Mouse (Mus musculus) activated CD4-positive, CD25-positive, alpha-beta regulatory T cell (primary cell): ENCODE data around the gene Adamts1. TPM values are rescaled to one million over a fixed set of nuclear protein-coding genes. Genes with fewer than 3 reads are reported as not detected.

Experiments
- polyA plus RNA-seq, 2 experiments: library from polyadenylated mRNA; unstranded; fragments of 100-300 nt; shearing (Covaris generic); gene quantifications; one replicate each; pipeline ENCODE4 v1.2.1; 2017

Gene Adamts1
- polyA plus RNA-seq = under 1 TPM; 0.23 to 0.41 TPM

DNA sequence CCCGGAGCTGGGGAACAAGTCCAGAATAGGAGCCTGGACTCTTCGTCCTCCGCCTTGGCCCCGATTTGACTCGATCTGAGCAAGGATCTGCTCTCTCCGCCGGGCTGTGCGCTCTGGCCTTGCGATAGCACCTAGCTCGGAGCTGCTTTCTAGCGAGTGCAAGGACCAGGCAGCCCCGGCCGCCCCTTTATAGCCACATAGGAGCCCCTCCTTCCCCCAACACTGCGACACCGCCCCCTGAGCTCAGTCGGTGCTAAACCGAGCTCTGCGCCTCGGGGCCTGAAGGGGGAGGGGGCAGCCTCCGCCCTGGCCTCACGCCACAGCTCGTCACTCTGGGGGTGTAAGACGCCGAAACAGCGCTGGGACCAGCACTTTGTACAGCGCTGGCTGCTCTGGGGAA is at the start of gene Adamts1:
Gene Adamts1, minus strand, starts transcription at position 160 of the 400 bp plus-strand sequence.

Other genes starting within 250 kb of the Adamts1 start
- gene Cyyr1, start 249.7 kb downstream of the Adamts1 start, polyA plus RNA-seq = under 1 TPM in 1 of 2 experiments, not detected in 1; 0.55 TPM
- gene Adamts5, start 98.7 kb upstream of the Adamts1 start, polyA plus RNA-seq = under 1 TPM; 0.06 to 0.08 TPM